Mouse (Mus musculus): ENCODE results near the gene Odf3b.

DNA sequence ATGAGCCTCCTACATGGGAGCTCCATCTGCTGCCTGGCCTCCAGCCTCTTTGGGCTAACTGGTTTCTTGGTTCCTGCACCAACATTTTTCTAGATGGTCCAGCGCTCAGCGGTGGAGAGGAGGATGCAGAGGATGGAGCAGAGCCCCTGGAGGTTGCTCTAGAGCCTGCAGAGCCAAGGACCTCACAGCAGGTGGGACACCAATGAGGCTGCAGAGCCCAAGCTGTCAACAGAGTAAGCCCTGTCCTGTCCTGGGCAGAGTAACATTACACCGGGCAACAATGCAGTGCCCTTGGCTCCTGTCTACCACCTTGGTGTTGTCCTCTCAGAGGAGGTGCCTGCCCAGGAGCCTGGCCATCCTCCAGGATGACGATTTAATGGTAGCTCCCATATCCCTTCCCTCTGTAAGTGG lies 13.9 kb downstream of the Odf3b start:
- TF ChIP-seq CTCF (IDR thresholded peaks at IDR 0.05; ENCODE audit: extremely low read depth, insufficient read length, insufficient replicate concordance, low read depth, low read length) (no peak), POLR2A (IDR thresholded peaks at IDR 0.05; ENCODE audit: low read depth, low read length) (no peak)

Data from small intestine, adult 2 months (tissue).